Mouse (Mus musculus) cerebellum, adult 2 months (tissue): Measurements from ENCODE around the gene Cactin.

Experiments used
- CTCF ChIP-seq: fragments of 200-500 bp; IDR thresholded peaks from 2 replicates; pipeline ENCODE4 v1.5.1; 2011; ENCODE audit warnings: low read depth, mild to moderate bottlenecking, control low read depth, low read length, moderate library complexity, borderline replicate concordance; ENCODE audit not compliant: insufficient read depth
- POLR2A ChIP-seq: fragments of 200-500 bp; IDR thresholded peaks from 2 replicates; pipeline ENCODE4 v1.6.1; 2011; ENCODE audit warnings: low read length, control low read depth, borderline replicate concordance; ENCODE audit not compliant: insufficient read depth

DNA sequence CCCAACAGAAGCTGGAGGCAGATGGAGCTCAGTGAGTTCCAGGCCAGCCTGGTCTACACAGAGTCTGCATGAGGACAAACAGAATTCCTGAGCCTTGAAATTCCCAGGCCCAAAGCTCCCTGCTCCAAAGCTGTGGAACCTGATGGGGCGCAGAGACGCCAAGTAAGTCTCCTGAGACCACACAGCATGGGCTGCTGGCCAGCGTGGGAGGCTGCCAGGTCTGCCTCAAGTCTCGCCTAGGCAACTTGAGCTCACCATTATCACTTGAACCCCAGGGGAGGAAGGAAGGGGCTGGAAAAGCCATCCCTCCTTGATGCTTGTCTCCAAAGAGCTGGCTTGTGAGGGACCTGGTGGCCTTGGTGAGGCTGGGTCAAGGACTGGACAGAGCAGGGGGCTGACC is 9.1 kb downstream of the Cactin start:
- TF ChIP-seq CTCF (no peak), POLR2A (no peak)
